Mouse (Mus musculus) heart, embryonic 15.5 days (tissue): ENCODE results near the gene Ints6l. TPM values are rescaled to one million over a fixed set of nuclear protein-coding genes. Genes with fewer than 3 reads are reported as not detected.

Source experiments
- ATAC-seq: fragments of 200-750 bp; cut with Nextera tagmentation; replicated peaks from 2 replicates; pipeline ENCODE4 v1.8.0; 2017; ENCODE audit warnings: low read depth, moderate TSS enrichment; ENCODE audit not compliant: insufficient number of reproducible peaks, insufficient read depth, low FRiP score
- H3K27ac ChIP-seq: fragments of 300-500 bp; sonication (generic); 2 replicates; pipeline ENCODE4 v1.5.1; 2015; ENCODE audit warnings: mild to moderate bottlenecking, inconsistent platforms
- H3K27me3 ChIP-seq: fragments of 300-500 bp; sonication (generic); 2 replicates; pipeline ENCODE4 v1.6.1; 2015; ENCODE audit warnings: inconsistent platforms
- H3K36me3 ChIP-seq: fragments of 300-500 bp; sonication (generic); 2 replicates; pipeline ENCODE4 v1.6.1; 2015; ENCODE audit warnings: mild to moderate bottlenecking, inconsistent platforms
- H3K4me1 ChIP-seq: fragments of 300-500 bp; sonication (generic); replicated peaks from 2 replicates; pipeline ENCODE4 v1.6.1; 2015; ENCODE audit warnings: inconsistent platforms
- H3K4me2 ChIP-seq: fragments of 300-500 bp; sonication (generic); 2 replicates; pipeline ENCODE4 v1.6.1; 2015; ENCODE audit warnings: inconsistent platforms, mild to moderate bottlenecking, moderate library complexity
- H3K4me3 ChIP-seq: fragments of 300-500 bp; sonication (generic); 2 replicates; pipeline ENCODE4 v1.5.1; 2015; ENCODE audit warnings: mild to moderate bottlenecking, inconsistent platforms
- H3K9ac ChIP-seq: fragments of 300-500 bp; sonication (generic); 2 replicates; pipeline ENCODE4 v1.6.1; 2015; ENCODE audit warnings: mild to moderate bottlenecking, inconsistent platforms
- H3K9me3 ChIP-seq: fragments of 300-500 bp; sonication (generic); replicated peaks from 2 replicates; pipeline ENCODE4 v1.6.1; 2016; ENCODE audit warnings: inconsistent platforms
- WGBS: fragments of 180-500 bp; shearing (Covaris S2); methylation state at CpG from one replicate; pipeline ENCODE4 v1.1.7; 2015; ENCODE audit warnings: mixed read lengths; 5-methylcytosine and 5-hydroxymethylcytosine counted together
- polyA plus RNA-seq: library from polyadenylated mRNA; unstranded; fragments of >200 nt; fragmentation: Nextera tagmentation; extraction: Ambion mirVana; gene quantifications from 2 replicates; pipeline ENCODE4 v1.2.1, GENCODE M21; 2015

Gene Ints6l
- polyA plus RNA-seq, 1 experiment from 2014 or later: 16.2 TPM

- 41% methylated on average over 4 of the region's 4 CpGs for WGBS
- Histone ChIP-seq H3K9ac (no peak overlapping the region), H3K36me3 (no peaks in the 10 kb centered on the region), H3K27ac (no peak overlapping the region), H3K9me3 (no peaks in the 10 kb centered on the region), H3K4me1 (no peaks in the 10 kb centered on the region), H3K4me3 (no peak overlapping the region), H3K27me3 (no peaks in the 10 kb centered on the region), H3K4me2 (no peak overlapping the region)
- ATAC-seq: no peak
Measured at GRCm38 (mm10) chrX:56537162-56537561, 82.5 kb downstream of the Ints6l start.

GRCm38 (mm10) chrX:56549506-56549905, 94.8 kb downstream of the Ints6l start, which contains the start of gene Gm648:
Gene Gm648 (minus strand): TSS chrX:56549606.
- 85% methylated on average over 7 of the region's 7 CpGs for WGBS
- Histone ChIP-seq H3K4me2 (no peak within 1 kb of the TSS), H3K27me3 (no peaks in the 10 kb centered on the region), H3K4me1 (no peaks in the 10 kb centered on the region), H3K4me3 (no peak within 1 kb of the TSS), H3K36me3 (no peaks in the 10 kb centered on the region), H3K9me3 (no peaks in the 10 kb centered on the region), H3K9ac (no peak within 1 kb of the TSS), H3K27ac (no peak within 1 kb of the TSS)
- ATAC-seq: no peak

- 63% methylated on average over 3 of the region's 3 CpGs for WGBS
- H3K36me3 ChIP-seq: no peaks in the 10 kb centered on the region
- no peaks in the 10 kb centered on the region for H3K9me3 ChIP-seq
- H3K27me3 ChIP-seq: no peaks in the 10 kb centered on the region
- ATAC-seq: no peak
- H3K4me3 ChIP-seq: no peak overlapping the region
- H3K4me1 ChIP-seq: no peaks in the 10 kb centered on the region
- H3K9ac ChIP-seq: no peak overlapping the region
- H3K27ac ChIP-seq: no peak overlapping the region
- H3K4me2 ChIP-seq: no peak overlapping the region
Measured at GRCm38 (mm10) chrX:56553584-56553983, 98.9 kb downstream of the Ints6l start.

Other genes starting within 250 kb of the Ints6l start
- not detected in 2 replicates for gene Gm773, start 242.0 kb upstream of the Ints6l start, polyA plus RNA-seq
- 6.3 and 8.2 TPM in 2 replicates for gene Zfp449, start 108.5 kb upstream of the Ints6l start, polyA plus RNA-seq
- 1.5 and 2.8 TPM in 2 replicates for gene Smim10l2a, start 80.3 kb upstream of the Ints6l start, polyA plus RNA-seq
- 2.1 and 2.9 TPM in 2 replicates for gene Gm2174, start 6.9 kb upstream of the Ints6l start, polyA plus RNA-seq
- gene Gm10477, start 69.9 kb downstream of the Ints6l start, polyA plus RNA-seq: not detected in 2 replicates
- gene Gm648, start 94.7 kb downstream of the Ints6l start, polyA plus RNA-seq: 0.18 TPM in 1 of 2 replicates, not detected in the other
- gene Mmgt1, start 143.2 kb downstream of the Ints6l start, polyA plus RNA-seq: 22.2 and 23.0 TPM in 2 replicates
- gene Slc9a6, start 154.9 kb downstream of the Ints6l start, polyA plus RNA-seq: 7.2 and 8.5 TPM in 2 replicates